Mouse (Mus musculus) 3134 (cell line): Measurements from ENCODE around the gene Trim44.

Experiments
- DNase-seq: peaks from one replicate; pipeline ENCODE4 v3.0.0-alpha.2; 2011; ENCODE audit warnings: low spot score; ENCODE audit not compliant: insufficient read length; ENCODE audit errors: extremely low read depth

Trim44 gene

GRCm38 (mm10) chr2:102407363-102408184, at the start of gene Trim44:
Gene Trim44 (minus strand): TSS chr2:102407828.
- DNase-seq: no peak

GRCm38 (mm10) chr2:102455126-102455525, 47.5 kb upstream of the Trim44 start:
- no peak for DNase-seq

- DNase-seq: peak; percentile 6
Observed at GRCm38 (mm10) chr2:102453447-102453846, 45.8 kb upstream of the Trim44 start.

GRCm38 (mm10) chr2:102451671-102452549, 44.3 kb upstream of the Trim44 start, which contains the start of gene Fjx1:
Gene Fjx1 (minus strand): TSS chr2:102452499.
- DNase-seq: no peak

GRCm38 (mm10) chr2:102450761-102451670, 43.4 kb upstream of the Trim44 start:
- peak; percentile 5 for DNase-seq

GRCm38 (mm10) chr2:102450248-102450760, 42.7 kb upstream of the Trim44 start:
- no peak for DNase-seq

- no peak for DNase-seq
Observed at GRCm38 (mm10) chr2:102449630-102450247, 42.1 kb upstream of the Trim44 start.

GRCm38 (mm10) chr2:102449056-102449455, 41.4 kb upstream of the Trim44 start:
- no peak for DNase-seq

- no peak for DNase-seq
Observed at GRCm38 (mm10) chr2:102447831-102448230, 40.2 kb upstream of the Trim44 start.

- no peak for DNase-seq
Observed at GRCm38 (mm10) chr2:102446851-102447250, 39.2 kb upstream of the Trim44 start.

GRCm38 (mm10) chr2:102437357-102438030, 29.9 kb upstream of the Trim44 start:
- DNase-seq: no peak

- no peak for DNase-seq
Observed at GRCm38 (mm10) chr2:102433879-102434278, 26.3 kb upstream of the Trim44 start.

- DNase-seq: no peak
Observed at GRCm38 (mm10) chr2:102431084-102431483, 23.5 kb upstream of the Trim44 start.

- no peak for DNase-seq
Observed at GRCm38 (mm10) chr2:102427974-102428373, 20.3 kb upstream of the Trim44 start.

GRCm38 (mm10) chr2:102426434-102426833, 18.8 kb upstream of the Trim44 start:
- DNase-seq: no peak

- DNase-seq: no peak
Observed at GRCm38 (mm10) chr2:102416149-102416743, 8.6 kb upstream of the Trim44 start.

- DNase-seq: no peak
Observed at GRCm38 (mm10) chr2:102412738-102413137, 5.1 kb upstream of the Trim44 start.

GRCm38 (mm10) chr2:102410615-102411014, 3.0 kb upstream of the Trim44 start:
- no peak for DNase-seq

GRCm38 (mm10) chr2:102409741-102410140, 2.1 kb upstream of the Trim44 start:
- DNase-seq: no peak
